Mouse (Mus musculus) embryonic fibroblast, embryonic 13.5 days (primary cell): ENCODE results near the gene Fgf6. TPM values are rescaled to one million over a fixed set of nuclear protein-coding genes. Genes with fewer than 3 reads are reported as not detected.

Experiments
- H3K27ac ChIP-seq: 2 replicates; pipeline ENCODE4 v1.5.1; 2012; ENCODE audit warnings: low read length, control low read depth, inconsistent platforms; ENCODE audit not compliant: insufficient read depth
- H3K4me1 ChIP-seq: 2 replicates; pipeline ENCODE4 v1.6.1; 2011; ENCODE audit warnings: low read length; ENCODE audit not compliant: control insufficient read depth, insufficient read depth
- H3K4me3 ChIP-seq: 2 replicates; pipeline ENCODE4 v1.5.1; 2011; ENCODE audit warnings: mild to moderate bottlenecking, control low read depth, low read length; ENCODE audit not compliant: insufficient read depth
- CTCF ChIP-seq: IDR thresholded peaks from 2 replicates; pipeline ENCODE4 v1.5.1; 2011; ENCODE audit warnings: mild to moderate bottlenecking, control low read depth, low read length, moderate library complexity, borderline replicate concordance; ENCODE audit not compliant: insufficient read depth
- POLR2A ChIP-seq: IDR thresholded peaks from 2 replicates; pipeline ENCODE4 v1.6.1; 2011; ENCODE audit warnings: low read depth, mild to moderate bottlenecking, control low read depth, low read length, moderate library complexity
- polyA plus RNA-seq: library from polyadenylated mRNA; stranded (reverse); fragments of >200 nt; gene quantifications from 2 replicates; pipeline ENCODE4 v1.2.4, GENCODE M21; 2011; ENCODE audit warnings: low read depth; ENCODE audit not compliant: missing spikeins, insufficient read length

The Fgf6 gene
- polyA plus RNA-seq: not detected in 2 replicates

DNA sequence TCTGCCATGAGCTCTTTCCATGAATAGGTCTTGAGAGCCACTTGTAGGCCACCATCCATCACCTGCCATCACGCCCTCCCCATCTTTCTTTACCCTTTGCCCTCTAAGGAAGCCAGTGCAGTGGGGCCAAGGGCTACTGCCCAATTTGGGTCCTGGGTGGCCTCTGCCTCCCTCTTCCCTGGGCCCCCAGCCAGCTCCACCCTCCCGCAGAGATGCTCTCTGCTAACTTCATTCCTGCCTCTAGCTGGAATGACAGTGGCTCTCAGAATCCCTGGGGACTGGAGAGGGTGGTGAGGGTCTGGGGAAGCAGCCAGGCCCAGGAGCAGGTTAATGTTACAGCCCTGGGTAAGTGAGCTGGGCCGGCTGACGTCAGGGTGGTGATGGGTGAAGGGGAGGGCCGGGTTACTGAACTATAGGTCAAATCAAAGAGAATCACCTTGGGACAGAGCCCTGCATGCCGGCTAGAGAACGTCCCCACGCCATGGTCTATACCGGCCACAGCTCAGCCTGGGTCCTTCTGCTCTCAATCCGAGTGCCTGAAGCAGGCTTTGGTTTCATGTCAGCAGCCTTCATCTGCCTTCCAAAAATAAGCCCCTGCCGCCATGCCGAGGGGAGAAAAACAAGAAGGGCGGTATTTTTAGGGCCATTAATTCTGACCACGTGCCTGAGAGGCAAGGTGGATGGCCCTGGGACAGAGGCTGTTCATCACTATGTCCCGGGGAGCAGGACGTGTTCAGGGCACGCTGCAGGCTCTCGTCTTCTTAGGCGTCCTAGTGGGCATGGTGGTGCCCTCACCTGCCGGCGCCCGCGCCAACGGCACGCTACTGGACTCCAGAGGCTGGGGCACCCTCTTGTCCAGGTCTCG is at the start of gene Fgf6:
Gene Fgf6, plus strand, starts transcription at position 681 of the 865 bp plus-strand sequence.
- no peak within 1 kb of the TSS for H3K27ac ChIP-seq
- no peaks in the 10 kb centered on the region for H3K4me1 ChIP-seq
- TF ChIP-seq POLR2A (no peak), CTCF (no peak)
- no peak within 1 kb of the TSS for H3K4me3 ChIP-seq

GRCm38 (mm10) chr6:126966241-126967026 is 49.0 kb upstream of the Fgf6 start:
- Histone ChIP-seq H3K27ac (no peak overlapping the region), H3K4me1 (peaks cover 12% of the 10 kb centered on the region), H3K4me3 (no peak overlapping the region)
- TF ChIP-seq POLR2A (no peak), CTCF (no peak)

GRCm38 (mm10) chr6:126981539-126982234 is 33.7 kb upstream of the Fgf6 start:
- H3K4me1 ChIP-seq: peaks cover 6% of the 10 kb centered on the region; the same call in 1 of the 2 replicates
- TF ChIP-seq CTCF: no peak
- no peak for TF ChIP-seq POLR2A
- no peak overlapping the region for H3K4me3 ChIP-seq
- H3K27ac ChIP-seq: no peak overlapping the region

DNA sequence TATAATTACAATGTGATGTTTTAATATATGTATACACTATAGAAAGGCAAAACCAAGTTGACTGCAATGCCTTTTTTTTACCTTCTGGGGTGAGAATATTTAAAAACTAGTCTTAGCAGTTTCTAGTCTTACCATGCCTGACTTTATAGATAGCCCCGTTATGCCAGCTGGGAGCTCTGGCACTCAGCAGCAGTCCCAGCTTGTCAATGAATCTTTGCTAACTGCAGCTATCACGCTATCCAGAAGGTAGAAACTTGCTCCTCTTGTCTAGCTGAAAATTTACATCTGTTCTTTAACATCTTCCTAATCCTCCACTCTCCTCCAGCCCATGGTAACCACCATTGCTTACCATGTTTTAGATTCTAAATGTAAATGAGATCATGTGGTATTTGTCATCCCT is 21.7 kb upstream of the Fgf6 start:
- Histone ChIP-seq H3K27ac (no peak overlapping the region), H3K4me3 (no peak overlapping the region), H3K4me1 (no peaks in the 10 kb centered on the region)
- TF ChIP-seq CTCF (no peak), POLR2A (no peak)

DNA sequence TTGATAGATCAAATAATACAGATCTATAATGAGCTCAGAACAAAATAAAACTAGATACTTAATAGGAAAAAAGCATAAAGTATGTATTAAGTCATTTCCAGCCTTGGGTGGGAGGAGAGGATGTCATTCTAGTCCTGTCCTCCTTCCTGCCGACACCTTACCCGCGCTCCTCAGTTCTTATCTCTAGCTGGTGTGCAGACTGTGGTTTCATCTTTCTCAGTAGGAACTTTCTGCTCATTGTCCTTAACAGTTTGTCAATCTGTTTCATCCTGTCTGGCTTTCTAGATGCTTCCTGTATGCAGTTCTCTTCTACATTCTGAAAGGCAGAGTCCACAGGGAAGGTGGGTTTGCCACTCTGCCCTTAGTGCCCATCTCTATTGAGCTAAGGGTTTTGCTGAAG is 19.9 kb upstream of the Fgf6 start:
- no peak overlapping the region for H3K4me3 ChIP-seq
- no peak overlapping the region for H3K27ac ChIP-seq
- H3K4me1 ChIP-seq: no peaks in the 10 kb centered on the region
- TF ChIP-seq CTCF (no peak), POLR2A (no peak)

DNA sequence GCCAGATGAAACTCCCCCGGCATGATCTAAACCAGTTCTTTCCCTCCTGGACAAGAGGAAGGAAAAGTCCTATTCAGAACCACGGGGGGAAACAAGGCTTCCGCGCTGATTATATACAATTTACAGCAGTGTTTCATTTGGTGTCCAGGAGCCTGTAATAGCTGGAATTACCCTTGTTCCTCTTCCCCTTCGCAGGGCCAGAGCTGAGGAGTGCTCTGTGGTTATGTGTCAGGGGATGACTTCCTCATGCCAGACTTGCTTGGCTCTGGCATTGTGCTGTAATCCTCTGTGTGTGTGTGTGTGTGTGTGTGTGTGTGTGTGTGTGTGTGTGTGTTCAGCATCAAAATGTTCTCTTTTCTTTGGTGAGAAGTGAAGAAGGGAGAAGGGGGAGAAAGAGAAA is 19.0 kb upstream of the Fgf6 start:
- H3K27ac ChIP-seq: no peak overlapping the region
- no peak overlapping the region for H3K4me3 ChIP-seq
- TF ChIP-seq POLR2A (no peak), CTCF (no peak)
- H3K4me1 ChIP-seq: no peaks in the 10 kb centered on the region

DNA sequence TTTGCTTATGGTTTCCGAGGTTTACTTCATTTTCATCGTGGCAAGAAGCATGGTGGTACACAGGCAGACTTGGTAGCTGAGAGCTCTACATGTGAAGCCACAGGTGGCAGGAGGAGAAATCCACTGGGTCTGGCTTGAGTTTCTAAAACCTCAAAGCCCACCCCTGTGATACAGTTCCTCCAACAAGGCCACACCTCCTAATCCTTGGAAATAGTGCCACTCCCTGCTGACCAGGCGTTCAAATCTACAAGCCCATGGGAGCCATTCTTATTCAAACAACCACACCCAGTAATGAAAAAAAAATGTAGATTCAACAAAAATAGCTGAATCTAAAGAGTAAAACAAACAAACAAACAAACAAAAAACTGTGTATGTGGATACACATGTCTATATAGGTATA is 9.7 kb upstream of the Fgf6 start:
- H3K27ac ChIP-seq: no peak overlapping the region
- H3K4me3 ChIP-seq: no peak overlapping the region
- no peaks in the 10 kb centered on the region for H3K4me1 ChIP-seq
- TF ChIP-seq POLR2A: no peak

DNA sequence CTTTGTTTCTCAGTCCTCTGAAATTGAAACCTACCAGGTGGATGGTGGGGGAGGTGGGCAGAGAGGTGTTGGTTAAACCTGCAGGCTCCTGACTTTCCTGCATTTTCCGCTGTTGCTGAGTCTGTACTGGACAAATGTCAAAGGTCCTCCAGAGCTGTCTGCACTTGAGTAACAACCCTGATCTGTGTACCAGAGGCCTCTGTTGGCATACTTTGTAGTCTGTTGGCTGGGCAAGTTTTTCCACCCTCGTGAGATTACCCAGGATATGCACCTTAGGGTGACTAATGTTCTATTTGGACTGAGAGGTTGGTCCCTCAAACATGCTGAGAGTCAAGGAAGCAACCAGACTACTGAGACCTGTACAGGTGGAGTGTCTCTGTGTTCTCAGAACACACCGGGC is 8.8 kb upstream of the Fgf6 start:
- H3K27ac ChIP-seq: no peak overlapping the region
- no peak overlapping the region for H3K4me3 ChIP-seq
- TF ChIP-seq POLR2A (no peak), CTCF (no peak)
- no peaks in the 10 kb centered on the region for H3K4me1 ChIP-seq

DNA sequence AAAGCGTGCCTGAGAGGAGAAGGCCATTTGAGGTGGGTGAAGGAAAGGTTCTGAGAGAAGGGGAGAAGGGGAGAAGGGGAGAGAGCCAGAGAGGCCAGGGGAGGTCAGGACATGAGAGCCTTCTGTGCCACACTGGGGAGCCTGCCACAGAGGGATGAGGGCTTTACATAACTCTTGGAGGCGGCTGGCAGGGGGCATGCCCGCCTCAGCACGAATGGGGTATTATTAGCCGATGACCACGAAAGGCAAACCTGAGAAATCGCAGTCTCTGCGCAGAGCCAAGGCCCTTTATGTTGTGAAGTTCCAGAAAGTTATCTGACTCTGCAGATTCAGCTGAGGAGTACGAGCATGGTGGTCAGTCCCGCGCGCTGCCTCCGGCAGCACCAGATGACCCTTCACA is 5.4 kb upstream of the Fgf6 start:
- Histone ChIP-seq H3K4me1 (no peaks in the 10 kb centered on the region), H3K4me3 (no peak overlapping the region), H3K27ac (no peak overlapping the region)
- TF ChIP-seq POLR2A (no peak), CTCF (no peak)
